Mouse (Mus musculus) cortical plate, adult 2 months (tissue): ENCODE measurements around the gene Fam228b. TPM values are rescaled to one million over a fixed set of nuclear protein-coding genes. Genes with fewer than 3 reads are reported as not detected.
"Not testable (repeated sequence)": the region's sequence is repeated elsewhere in the genome, so short reads cannot be mapped to it uniquely, and the experiment has no call there.

Experiments used
- H3K27ac ChIP-seq: fragments of 200-500 bp; 2 replicates; pipeline ENCODE4 v1.5.1; 2012; ENCODE audit warnings: low read length, control low read depth, inconsistent platforms; ENCODE audit not compliant: insufficient read depth
- H3K4me1 ChIP-seq: fragments of 200-500 bp; 2 replicates; pipeline ENCODE4 v1.6.1; 2011; ENCODE audit warnings: low read length; ENCODE audit not compliant: control insufficient read depth, insufficient read depth
- H3K4me3 ChIP-seq: fragments of 200-500 bp; 2 replicates; pipeline ENCODE4 v1.5.1; 2011; ENCODE audit warnings: mild to moderate bottlenecking, low read length, control low read depth; ENCODE audit not compliant: insufficient read depth
- CTCF ChIP-seq: fragments of 200-500 bp; IDR thresholded peaks from 2 replicates; pipeline ENCODE4 v1.5.1; 2011; ENCODE audit warnings: mild to moderate bottlenecking, control low read depth, low read length; ENCODE audit not compliant: insufficient read depth; ENCODE audit errors: extremely low read depth
- POLR2A ChIP-seq: fragments of 200-500 bp; IDR thresholded peaks from 2 replicates; pipeline ENCODE4 v1.6.1; 2011; ENCODE audit warnings: mild to moderate bottlenecking, low read length, control low read depth; ENCODE audit not compliant: insufficient read depth; ENCODE audit errors: extremely low read depth
- polyA plus RNA-seq: library from polyadenylated mRNA; depleted of rRNA; stranded (reverse); fragments of >200 nt; gene quantifications from 2 replicates; pipeline ENCODE4 v1.2.3, GENCODE M21; 2012

Fam228b gene
- polyA plus RNA-seq, 1 experiment: 11.0 TPM

GRCm38 (mm10) chr12:4717417-4717816 lies 51.6 kb downstream of the Fam228b start:
- H3K4me1 ChIP-seq: no peaks in the 10 kb centered on the region
- no peak overlapping the region for H3K4me3 ChIP-seq
- H3K27ac ChIP-seq: no peak overlapping the region
- TF ChIP-seq CTCF: no peak
- no peak for TF ChIP-seq POLR2A

DNA sequence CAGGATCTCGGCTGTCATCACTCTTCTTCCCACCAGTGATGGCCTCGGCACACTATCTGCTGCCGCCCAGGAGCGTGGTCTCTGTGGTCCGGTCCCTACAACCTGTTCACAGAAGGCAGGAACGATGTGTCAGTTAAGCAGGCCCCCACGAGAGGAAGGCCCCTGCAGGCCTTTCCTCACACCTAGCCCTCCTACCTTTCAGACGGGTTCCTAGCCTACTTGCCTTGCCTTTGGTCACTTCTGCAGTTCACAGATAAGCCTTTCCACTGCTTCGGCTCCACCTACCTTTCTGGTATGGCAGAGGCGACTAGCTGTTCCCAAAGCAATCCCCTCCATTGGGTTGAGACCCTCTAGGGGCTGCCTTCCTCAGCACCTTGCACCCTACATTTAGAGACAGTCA lies 53.5 kb downstream of the Fam228b start:
- H3K4me1 ChIP-seq: no peaks in the 10 kb centered on the region
- no peak for TF ChIP-seq CTCF
- TF ChIP-seq POLR2A: no peak

DNA sequence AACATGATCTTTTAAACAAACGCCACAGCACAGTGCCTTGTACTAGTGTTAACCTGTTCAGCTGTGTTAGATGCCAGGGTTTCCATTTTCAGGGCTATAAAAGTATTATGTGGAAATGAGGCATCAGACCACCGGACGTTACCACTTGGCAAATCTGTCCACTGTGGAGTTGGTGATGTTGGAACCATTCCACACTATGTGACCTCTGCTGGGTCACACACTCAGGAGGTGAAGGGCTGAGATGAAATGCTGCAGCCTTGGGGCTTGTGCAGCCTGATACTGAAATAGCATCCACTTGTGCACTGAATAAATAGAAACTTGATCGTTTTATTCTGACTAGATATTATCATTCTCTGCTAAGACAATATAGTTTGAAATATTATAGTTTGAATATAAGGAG lies 55.7 kb downstream of the Fam228b start:
- H3K4me1 ChIP-seq: no peaks in the 10 kb centered on the region
- no peak overlapping the region for H3K27ac ChIP-seq
- no peak overlapping the region for H3K4me3 ChIP-seq
- TF ChIP-seq CTCF: no peak
- no peak for TF ChIP-seq POLR2A

More for the DNA sequence above, 53.5 kb downstream of the Fam228b start:
- no peak overlapping the region for H3K27ac ChIP-seq
- no peak overlapping the region for H3K4me3 ChIP-seq

DNA sequence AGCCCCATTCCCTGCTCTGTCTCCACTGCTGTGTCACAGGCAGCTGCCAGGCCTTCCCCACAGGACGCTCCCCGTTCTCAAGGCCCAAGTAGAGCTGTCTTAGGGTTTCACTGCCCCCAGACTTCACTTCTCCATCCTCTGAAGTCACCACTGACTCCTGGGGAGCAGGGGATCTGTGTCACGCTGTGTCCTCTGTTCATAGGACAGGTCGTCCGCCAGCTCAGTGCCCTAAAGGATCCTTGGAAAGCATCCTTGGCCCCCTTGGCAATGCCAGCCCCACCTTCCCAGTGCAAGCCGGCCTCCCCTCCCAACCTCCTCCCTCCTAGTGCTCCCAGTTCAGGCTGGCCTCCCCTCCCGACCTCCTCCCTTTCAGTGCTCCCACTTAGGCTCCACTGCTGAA lies 59.1 kb downstream of the Fam228b start:
- no peaks in the 10 kb centered on the region for H3K4me1 ChIP-seq
- TF ChIP-seq POLR2A (no peak), CTCF (no peak)
- H3K27ac ChIP-seq: no peak overlapping the region
- H3K4me3 ChIP-seq: no peak overlapping the region

GRCm38 (mm10) chr12:4708881-4709604 lies 60.0 kb downstream of the Fam228b start:
- no peak for TF ChIP-seq CTCF
- no peak for TF ChIP-seq POLR2A
- no peaks in the 10 kb centered on the region for H3K4me1 ChIP-seq
- no peak overlapping the region for H3K4me3 ChIP-seq
- no peak overlapping the region for H3K27ac ChIP-seq

DNA sequence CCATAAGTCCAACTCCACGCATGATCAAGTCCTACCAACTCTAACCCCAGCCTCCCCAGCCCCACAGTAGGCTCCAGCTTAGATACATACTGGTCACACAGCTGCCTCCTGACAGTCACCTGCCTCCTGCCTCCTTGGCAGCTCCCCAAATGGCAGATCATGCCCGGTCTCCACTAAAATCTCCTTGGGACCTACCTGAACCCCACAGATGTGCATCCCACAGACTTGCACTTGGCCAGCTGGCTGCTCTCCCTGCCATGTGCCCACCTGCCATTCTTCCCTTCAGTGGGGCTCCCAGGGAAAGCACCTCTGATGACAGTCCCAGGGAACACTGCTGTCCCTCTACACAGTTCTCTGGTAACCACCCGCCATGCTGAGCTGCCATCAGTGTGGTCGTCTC lies 60.8 kb downstream of the Fam228b start:
- no peak for TF ChIP-seq POLR2A
- no peak for TF ChIP-seq CTCF
- H3K4me1 ChIP-seq: no peaks in the 10 kb centered on the region
- no peak overlapping the region for H3K4me3 ChIP-seq
- H3K27ac ChIP-seq: no peak overlapping the region

DNA sequence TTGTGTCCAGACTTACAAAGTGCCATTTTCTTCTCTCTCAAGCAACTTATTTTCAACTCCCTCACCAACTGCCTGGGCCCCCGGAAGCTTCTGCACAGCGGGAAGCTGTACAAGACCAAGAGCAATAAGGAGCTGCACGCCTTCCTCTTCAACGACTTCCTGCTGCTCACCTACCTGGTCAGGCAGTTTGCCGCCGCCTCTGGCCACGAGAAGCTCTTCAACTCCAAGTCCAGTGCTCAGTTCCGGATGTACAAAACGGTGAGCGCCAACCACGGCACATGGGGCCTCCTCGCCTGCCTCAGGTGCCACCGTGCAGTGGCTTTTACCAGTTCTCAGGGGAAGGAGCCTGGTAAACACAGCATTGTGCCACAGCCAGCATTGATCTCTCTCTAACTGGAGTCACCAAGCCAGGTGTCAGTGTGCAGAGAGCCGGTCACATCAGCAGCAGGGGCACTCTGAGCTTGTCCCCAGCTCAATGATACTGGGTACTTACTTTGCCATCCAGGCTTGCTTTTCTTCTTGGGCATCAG lies 61.5 kb downstream of the Fam228b start:
- Histone ChIP-seq H3K4me1 (no peaks in the 10 kb centered on the region), H3K27ac (no peak overlapping the region), H3K4me3 (no peak overlapping the region)
- TF ChIP-seq CTCF (no peak), POLR2A (no peak)

GRCm38 (mm10) chr12:4706901-4707300 lies 62.2 kb downstream of the Fam228b start:
- H3K4me1 ChIP-seq: no peaks in the 10 kb centered on the region
- H3K27ac ChIP-seq: no peak overlapping the region
- TF ChIP-seq CTCF: no peak
- H3K4me3 ChIP-seq: no peak overlapping the region

DNA sequence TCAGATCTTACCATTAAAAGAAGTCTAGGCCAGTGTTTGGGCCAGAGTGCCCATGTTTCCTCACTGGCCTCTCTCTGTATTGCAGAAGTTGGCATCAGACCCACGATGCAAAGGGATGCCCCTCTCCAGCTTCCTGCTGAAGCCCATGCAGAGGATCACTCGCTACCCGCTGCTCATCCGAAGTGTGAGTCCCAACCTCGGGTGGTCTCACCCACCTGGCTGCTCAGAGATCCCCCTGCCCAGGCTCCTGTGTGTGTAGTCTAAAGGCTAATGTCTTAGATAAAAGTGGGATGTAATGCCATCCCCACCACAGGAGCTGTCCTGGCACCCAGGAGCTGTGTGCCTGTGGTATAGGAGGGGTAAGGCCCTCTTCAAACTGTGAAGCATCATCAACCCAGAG lies 62.9 kb downstream of the Fam228b start:
- H3K4me1 ChIP-seq: no peaks in the 10 kb centered on the region
- H3K4me3 ChIP-seq: no peak overlapping the region
- no peak overlapping the region for H3K27ac ChIP-seq
- no peak for TF ChIP-seq POLR2A
- no peak for TF ChIP-seq CTCF

DNA sequence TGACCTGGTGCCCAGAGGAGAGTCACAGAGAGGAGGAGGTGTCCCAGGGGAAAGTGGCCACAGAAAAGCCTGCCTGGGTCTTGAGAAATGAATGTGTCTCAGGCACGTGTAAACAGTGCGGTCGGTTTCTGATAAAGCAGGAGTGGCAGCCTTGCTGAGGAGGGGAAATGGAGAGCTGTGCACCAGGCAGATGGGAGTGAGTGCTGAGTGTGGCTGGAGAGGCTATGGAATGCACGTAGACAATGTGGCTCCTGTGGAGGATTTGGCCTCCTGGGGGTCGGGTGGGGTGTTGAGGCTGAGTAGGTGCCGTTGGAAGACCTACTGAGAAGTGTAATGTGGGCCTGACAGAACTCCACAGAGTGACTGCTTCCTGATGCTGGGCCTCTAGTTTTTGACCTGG lies 63.4 kb downstream of the Fam228b start:
- H3K4me3 ChIP-seq: not testable (repeated sequence)

More for the DNA sequence above, 63.4 kb downstream of the Fam228b start:
- not testable (repeated sequence) for H3K4me1 ChIP-seq, H3K27ac ChIP-seq
